Mouse (Mus musculus): Measurements from ENCODE around the gene Polg2. TPM values are rescaled to one million over a fixed set of nuclear protein-coding genes. Genes with fewer than 3 reads are reported as not detected.
"Not testable (repeated sequence)": the region's sequence is repeated elsewhere in the genome, so short reads cannot be mapped to it uniquely, and the experiment has no call there.

The Polg2 gene
- polyA plus RNA-seq, 1 experiment from 2014 or later: 15.0 TPM

GRCm38 (mm10) chr11:106788026-106788774 lies 8.9 kb upstream of the Polg2 start:
- ATAC-seq (ENCODE audit: low FRiP score, low read depth): peak; percentile 79
- WGBS: under 1% methylated on average over 78 of the region's 79 CpGs
- peaks cover 47% of the 10 kb centered on the region for H3K36me3 ChIP-seq
- no peaks in the 10 kb centered on the region for H3K9me3 ChIP-seq
- H3K4me1 ChIP-seq: peaks cover 35% of the 10 kb centered on the region
- H3K4me2 ChIP-seq (replicated peaks): peak overlapping the region; percentile 84
- H3K4me3 ChIP-seq: peak overlapping the region; percentile 94
- peak overlapping the region; percentile 99 for H3K27ac ChIP-seq
- no peaks in the 10 kb centered on the region for H3K27me3 ChIP-seq
- H3K9ac ChIP-seq: peak overlapping the region; percentile 99

DNA sequence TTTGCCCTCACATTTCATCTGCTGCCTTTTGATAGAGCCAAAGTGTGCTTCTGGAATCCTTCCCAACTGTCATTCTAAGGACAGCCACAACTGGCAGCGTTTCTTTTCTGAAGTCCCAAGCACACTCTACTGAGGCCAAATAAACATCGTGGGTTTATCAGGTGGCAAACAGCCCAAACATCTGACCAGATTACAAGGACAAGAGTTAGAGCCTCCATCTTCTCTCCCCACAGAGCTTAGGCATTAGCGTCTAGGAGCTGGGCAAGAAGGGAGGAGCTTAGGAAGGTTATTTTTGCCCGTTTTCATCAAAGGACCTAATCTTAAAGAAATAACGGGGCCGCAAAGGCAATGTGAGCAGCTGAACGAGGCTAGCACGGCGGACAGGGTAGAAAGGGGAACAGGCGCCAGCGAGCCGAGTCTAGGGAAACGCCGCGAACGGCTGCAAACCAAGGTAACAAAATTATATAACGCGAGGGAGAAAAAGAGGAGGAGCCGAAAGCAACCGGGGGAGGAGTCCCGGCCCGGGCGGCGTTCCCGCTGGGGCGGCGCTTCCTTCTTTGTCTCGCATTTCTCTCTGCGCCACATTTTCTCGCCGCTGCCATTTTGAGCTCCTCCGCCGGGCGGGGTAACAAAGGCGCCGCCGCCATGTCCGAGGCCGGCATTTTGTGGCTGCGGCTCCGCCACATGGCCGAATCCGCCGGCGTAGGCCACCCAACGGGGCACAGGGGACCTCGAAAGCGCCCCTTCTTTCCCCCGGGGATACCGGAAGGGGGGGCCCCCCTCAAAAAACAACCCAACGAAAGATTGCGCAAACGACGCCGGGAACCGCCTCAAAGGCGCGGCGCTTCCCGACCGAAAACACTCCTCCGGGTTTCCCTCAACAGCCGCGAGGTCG lies 8.0 kb upstream of the Polg2 start:
- Histone ChIP-seq H3K27me3 (no peaks in the 10 kb centered on the region), H3K9me3 (no peaks in the 10 kb centered on the region), H3K27ac (peak overlapping the region; percentile 99), H3K4me2 (replicated peaks) (peak overlapping the region; percentile 78), H3K36me3 (peaks cover 47% of the 10 kb centered on the region), H3K4me3 (peak overlapping the region; percentile 94), H3K4me1 (peaks cover 35% of the 10 kb centered on the region), H3K9ac (peak overlapping the region; percentile 99)
- ATAC-seq (ENCODE audit: low FRiP score, low read depth): peak; percentile 62
- under 1% methylated on average over 65 of the region's 65 CpGs for WGBS

DNA sequence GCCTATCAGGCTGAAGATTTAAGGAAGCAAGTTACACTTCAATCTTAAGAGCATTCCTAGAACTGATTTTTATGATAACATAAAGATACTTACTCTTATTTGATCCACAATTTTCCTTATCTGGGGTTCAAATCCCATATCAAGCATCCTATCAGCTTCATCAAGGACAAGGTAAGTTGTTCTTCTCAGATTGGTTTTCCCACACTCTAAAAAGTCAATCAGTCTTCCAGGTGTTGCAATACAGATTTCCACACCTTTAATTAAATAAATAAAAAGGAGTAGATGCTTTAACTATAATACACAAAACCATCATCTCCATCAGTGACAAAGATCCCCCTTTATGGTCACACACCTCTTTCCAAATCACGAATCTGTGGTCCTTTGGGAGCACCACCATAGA lies 5.7 kb upstream of the Polg2 start:
- H3K9ac ChIP-seq: no peak overlapping the region
- H3K27me3 ChIP-seq: no peaks in the 10 kb centered on the region
- peak overlapping the region; percentile 78; the same call in 1 of the 2 replicates for H3K4me2 ChIP-seq (replicated peaks)
- peaks cover 64% of the 10 kb centered on the region for H3K36me3 ChIP-seq
- H3K9me3 ChIP-seq: no peaks in the 10 kb centered on the region
- no peak for ATAC-seq (ENCODE audit: low FRiP score, low read depth)
- WGBS: 79% methylated on average over 1 of the region's 1 CpGs
- H3K4me3 ChIP-seq: no peak overlapping the region
- H3K4me1 ChIP-seq: peaks cover 28% of the 10 kb centered on the region
- H3K27ac ChIP-seq: no peak overlapping the region

- WGBS: 92% methylated on average over 2 of the region's 2 CpGs
- peaks cover 66% of the 10 kb centered on the region for H3K36me3 ChIP-seq
- no peak overlapping the region for H3K4me2 ChIP-seq (replicated peaks)
- H3K27me3 ChIP-seq: no peaks in the 10 kb centered on the region
- H3K27ac ChIP-seq: no peak overlapping the region
- no peak overlapping the region for H3K4me3 ChIP-seq
- no peak for ATAC-seq (ENCODE audit: low FRiP score, low read depth)
- no peak overlapping the region for H3K9ac ChIP-seq
- peaks cover 27% of the 10 kb centered on the region for H3K4me1 ChIP-seq
- no peaks in the 10 kb centered on the region for H3K9me3 ChIP-seq
Observed at GRCm38 (mm10) chr11:106784476-106784875, 5.1 kb upstream of the Polg2 start.

DNA sequence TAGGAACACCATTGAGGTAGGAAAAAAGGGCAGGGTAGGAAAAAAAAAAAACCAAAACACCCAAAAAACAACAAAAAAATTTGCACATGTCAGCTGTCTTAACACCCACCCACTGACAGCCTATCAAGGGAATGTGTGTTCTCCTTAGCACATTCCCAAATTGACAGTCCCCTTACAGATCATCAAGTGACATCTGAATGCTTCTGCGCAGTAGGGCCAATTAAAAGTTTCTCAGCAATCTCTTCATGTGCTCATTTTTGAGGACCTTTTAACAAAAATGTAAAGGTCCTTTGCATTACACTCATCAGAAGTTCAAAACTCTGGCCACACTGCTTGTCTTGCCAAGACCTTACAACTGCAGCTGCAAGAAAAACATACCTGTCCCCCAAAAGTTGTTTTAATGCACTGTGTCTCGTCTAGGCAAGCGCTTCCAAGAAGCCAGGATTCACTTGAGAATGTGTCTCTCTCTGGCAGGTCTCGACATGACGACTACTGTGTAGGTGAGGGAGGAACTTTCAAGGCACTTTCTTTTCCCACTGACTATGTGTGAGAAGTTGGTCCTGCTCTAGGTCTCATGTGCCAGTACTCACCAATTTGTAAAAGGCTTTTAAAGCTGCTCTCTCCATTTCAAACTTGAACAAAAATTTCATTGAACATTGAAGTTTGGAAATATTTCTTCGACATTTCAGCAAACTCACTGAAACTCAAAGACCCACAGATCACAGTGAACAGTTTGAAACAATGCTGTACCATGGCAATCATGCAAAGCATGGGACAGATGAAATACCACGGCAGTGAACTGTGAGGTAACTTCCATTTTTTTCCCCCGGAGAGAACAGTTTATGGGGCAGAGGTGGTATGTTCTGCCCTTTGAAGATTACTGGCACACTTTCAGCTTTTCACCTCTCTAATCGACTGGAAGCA lies 3.8 kb upstream of the Polg2 start:
- WGBS: 77% methylated on average over 9 of the region's 9 CpGs
- no peak overlapping the region for H3K27ac ChIP-seq
- peaks cover 29% of the 10 kb centered on the region for H3K4me1 ChIP-seq
- no peaks in the 10 kb centered on the region for H3K9me3 ChIP-seq
- H3K27me3 ChIP-seq: no peaks in the 10 kb centered on the region
- H3K9ac ChIP-seq: no peak overlapping the region
- ATAC-seq (ENCODE audit: low FRiP score, low read depth): no peak
- H3K36me3 ChIP-seq: peaks cover 66% of the 10 kb centered on the region
- H3K4me2 ChIP-seq (replicated peaks): no peak overlapping the region
- H3K4me3 ChIP-seq: no peak overlapping the region

GRCm38 (mm10) chr11:106782271-106782670 lies 2.9 kb upstream of the Polg2 start:
- not testable (repeated sequence) for H3K4me2 ChIP-seq (replicated peaks); H3K9ac ChIP-seq; H3K27ac ChIP-seq; H3K9me3 ChIP-seq; H3K27me3 ChIP-seq; H3K4me3 ChIP-seq; ATAC-seq (ENCODE audit: low FRiP score, low read depth)
- Histone ChIP-seq H3K36me3 (peaks cover 66% of the 10 kb centered on the region), H3K4me1 (peaks cover 37% of the 10 kb centered on the region)
- 89% methylated on average over 7 of the region's 7 CpGs for WGBS

- Histone ChIP-seq H3K4me3 (no peak overlapping the region), H3K4me1 (peaks cover 28% of the 10 kb centered on the region), H3K9ac (no peak overlapping the region), H3K36me3 (peaks cover 66% of the 10 kb centered on the region), H3K27me3 (no peaks in the 10 kb centered on the region), H3K4me2 (replicated peaks) (no peak overlapping the region), H3K27ac (no peak overlapping the region), H3K9me3 (no peaks in the 10 kb centered on the region)
- 72% methylated on average over 6 of the region's 6 CpGs for WGBS
- ATAC-seq (ENCODE audit: low FRiP score, low read depth): no peak
Observed at GRCm38 (mm10) chr11:106780590-106781220, 1.4 kb upstream of the Polg2 start.

GRCm38 (mm10) chr11:106780089-106780425 lies 720 bp upstream of the Polg2 start:
- H3K4me1 ChIP-seq: peaks cover 22% of the 10 kb centered on the region
- peak overlapping the region; percentile 98 for H3K27ac ChIP-seq
- no peak overlapping the region for H3K9ac ChIP-seq
- H3K36me3 ChIP-seq: peaks cover 66% of the 10 kb centered on the region
- H3K4me3 ChIP-seq: peak overlapping the region; percentile 86
- H3K4me2 ChIP-seq (replicated peaks): peak overlapping the region; percentile 73
- ATAC-seq (ENCODE audit: low FRiP score, low read depth): no peak
- H3K9me3 ChIP-seq: no peaks in the 10 kb centered on the region
- no peaks in the 10 kb centered on the region for H3K27me3 ChIP-seq
- WGBS: 66% methylated on average over 4 of the region's 4 CpGs

GRCm38 (mm10) chr11:106778589-106779387 lies 549 bp downstream of the Polg2 start:
- 2% methylated on average over 39 of the region's 39 CpGs for WGBS
- Histone ChIP-seq H3K9ac (peak overlapping the region; percentile 90), H3K4me3 (peak overlapping the region; percentile 86), H3K9me3 (no peaks in the 10 kb centered on the region), H3K4me1 (peaks cover 21% of the 10 kb centered on the region), H3K36me3 (peaks cover 66% of the 10 kb centered on the region), H3K4me2 (replicated peaks) (peak overlapping the region; percentile 73), H3K27me3 (no peaks in the 10 kb centered on the region), H3K27ac (peak overlapping the region; percentile 98)
- ATAC-seq (ENCODE audit: low FRiP score, low read depth): peak; percentile 83

DNA sequence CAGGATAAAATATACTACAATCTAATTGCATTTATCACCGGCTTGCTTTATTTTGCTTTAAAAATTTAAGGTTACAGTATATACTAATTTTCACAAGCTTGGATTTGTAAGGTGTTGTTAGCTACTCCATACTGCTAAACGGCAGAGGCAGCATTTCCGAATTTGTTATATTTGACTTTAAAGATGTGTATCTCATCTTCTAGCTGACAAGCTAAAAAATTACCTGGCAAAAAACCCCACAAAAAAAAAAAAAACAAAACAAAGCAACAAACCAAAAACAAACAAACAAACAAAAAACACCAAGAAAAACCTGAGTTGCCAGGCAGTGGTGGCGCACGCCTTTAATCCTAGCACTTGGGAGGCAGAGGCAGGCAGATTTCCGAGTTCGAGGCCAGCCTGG lies 1.2 kb downstream of the Polg2 start:
- no peak overlapping the region for H3K27ac ChIP-seq
- H3K36me3 ChIP-seq: peaks cover 66% of the 10 kb centered on the region
- H3K4me2 ChIP-seq (replicated peaks): peak overlapping the region; percentile 73
- no peaks in the 10 kb centered on the region for H3K9me3 ChIP-seq
- H3K9ac ChIP-seq: no peak overlapping the region
- peaks cover 18% of the 10 kb centered on the region for H3K4me1 ChIP-seq
- no peak for ATAC-seq (ENCODE audit: low FRiP score, low read depth)
- WGBS: 91% methylated on average over 7 of the region's 7 CpGs
- H3K4me3 ChIP-seq: peak overlapping the region; percentile 86
- H3K27me3 ChIP-seq: no peaks in the 10 kb centered on the region

DNA sequence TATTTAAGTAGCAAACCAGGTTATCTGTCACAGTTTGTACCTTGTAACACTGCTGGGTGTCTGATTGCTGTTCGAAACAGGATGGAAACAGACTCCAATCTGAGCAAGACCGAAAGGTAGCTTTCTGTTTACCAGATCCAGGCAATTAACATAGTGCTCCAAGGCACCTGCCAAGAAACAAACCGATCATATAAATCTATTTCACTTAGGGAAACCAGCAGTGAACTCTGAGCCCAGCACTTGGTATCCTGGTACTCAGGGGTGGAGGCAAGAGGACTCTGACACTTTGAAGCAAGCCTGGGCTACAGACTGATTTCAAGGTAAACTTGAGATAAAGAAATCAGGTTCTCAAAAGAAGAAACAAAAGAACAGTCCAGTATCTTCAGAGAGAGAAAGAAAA lies 1.9 kb downstream of the Polg2 start:
- Histone ChIP-seq H3K4me1 (peaks cover 18% of the 10 kb centered on the region), H3K27ac (no peak overlapping the region), H3K36me3 (peaks cover 66% of the 10 kb centered on the region), H3K4me2 (replicated peaks) (peak overlapping the region; percentile 19; the same call in 1 of the 2 replicates), H3K9ac (no peak overlapping the region), H3K9me3 (no peaks in the 10 kb centered on the region), H3K4me3 (no peak overlapping the region), H3K27me3 (no peaks in the 10 kb centered on the region)
- WGBS: 85% methylated on average over 3 of the region's 3 CpGs
- ATAC-seq (ENCODE audit: low FRiP score, low read depth): no peak
